Mouse (Mus musculus): ENCODE data around the gene Slc25a25.
"Not testable (repeated sequence)": the region's sequence is repeated elsewhere in the genome, so short reads cannot be mapped to it uniquely, and the experiment has no call there.

Gene Slc25a25

DNA sequence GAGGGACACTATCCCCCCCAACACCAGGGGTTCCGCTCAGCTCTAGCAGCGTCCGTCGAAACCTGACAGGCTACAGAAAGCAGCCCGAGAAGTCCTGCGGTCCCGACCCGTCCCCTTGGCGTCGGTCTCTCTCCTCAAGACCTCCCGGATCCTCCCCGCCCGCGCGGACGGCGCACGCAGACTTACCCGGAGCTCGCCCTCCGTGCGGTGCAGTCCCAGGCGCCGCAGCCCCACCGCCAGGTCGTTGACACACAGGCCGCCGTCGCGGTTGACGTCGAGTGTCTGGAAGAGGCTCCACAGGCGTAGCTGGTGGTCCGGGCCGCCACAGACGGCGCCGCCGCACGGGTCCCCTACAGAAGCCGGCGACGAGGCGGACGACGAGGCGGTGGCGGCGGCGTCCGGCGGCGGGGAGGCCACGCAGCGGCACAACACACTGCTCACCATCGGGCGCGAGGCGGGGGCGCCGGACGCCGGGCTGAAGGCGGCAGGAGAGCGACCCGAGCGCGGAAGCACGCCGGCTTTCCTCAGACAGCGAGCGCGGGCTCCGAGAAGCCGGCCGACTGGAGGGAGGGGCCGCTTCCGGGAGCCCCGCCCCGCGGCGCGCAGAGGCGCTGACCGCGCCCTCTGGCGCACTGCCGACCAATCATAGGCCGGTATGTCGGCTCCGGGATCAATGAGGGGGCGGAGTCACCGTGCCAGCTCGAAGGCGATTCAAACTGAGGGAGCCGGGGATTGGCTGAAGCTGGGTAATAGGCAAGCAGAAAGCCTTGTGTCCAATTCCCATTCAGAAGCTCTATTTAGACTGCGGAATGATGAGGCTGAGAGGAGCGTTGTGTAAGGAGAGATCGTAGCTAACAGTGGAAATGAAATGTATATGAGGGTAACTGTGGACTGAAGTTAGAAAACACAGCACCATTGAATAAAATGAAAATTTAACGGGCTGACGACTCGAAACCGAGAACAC lies at the start of gene Slc25a25:
Slc25a25 (minus strand) TSS at position 565 of the 964 bp plus-strand sequence.
- peak; percentile 97 to 100 for DNase-seq

DNA sequence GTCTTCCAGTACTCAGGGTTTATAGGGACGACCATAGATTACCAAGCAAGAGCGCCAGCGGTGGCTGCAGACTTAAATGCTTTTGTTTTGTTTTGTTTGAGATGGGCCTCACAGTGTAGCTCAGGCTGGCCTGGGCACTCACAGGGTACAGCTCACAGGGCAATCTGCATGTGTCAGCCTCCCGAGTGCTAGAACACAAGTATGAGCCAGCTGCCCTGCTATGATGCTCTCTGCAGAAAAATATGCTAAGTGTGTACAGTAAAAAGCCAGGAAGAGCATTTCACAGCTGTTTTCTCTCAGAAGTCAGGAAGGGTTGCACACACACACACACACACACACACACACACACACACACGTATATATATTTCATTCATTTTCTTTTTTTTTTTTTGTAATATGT lies 49.2 kb upstream of the Slc25a25 start:
- DNase-seq, result no peak

DNA sequence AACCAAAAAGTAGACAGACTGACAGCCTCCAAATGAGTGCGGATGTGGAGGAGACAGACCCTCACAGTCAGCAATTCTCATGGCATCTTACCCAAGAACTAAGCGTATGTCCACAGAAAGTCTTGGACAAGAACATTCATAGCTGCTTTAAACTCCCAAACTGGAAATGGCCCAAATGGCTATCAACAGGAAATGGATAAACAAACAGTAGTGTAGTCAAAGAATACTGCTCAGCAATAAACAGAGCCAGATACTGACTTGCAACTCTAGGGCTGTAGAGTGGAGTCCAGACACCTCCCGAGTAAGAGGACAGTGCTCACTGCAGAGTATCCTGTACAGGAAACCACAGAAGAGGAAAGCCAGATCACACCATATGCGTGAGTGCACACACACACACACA lies 48.1 kb upstream of the Slc25a25 start:
- no peak for DNase-seq

DNA sequence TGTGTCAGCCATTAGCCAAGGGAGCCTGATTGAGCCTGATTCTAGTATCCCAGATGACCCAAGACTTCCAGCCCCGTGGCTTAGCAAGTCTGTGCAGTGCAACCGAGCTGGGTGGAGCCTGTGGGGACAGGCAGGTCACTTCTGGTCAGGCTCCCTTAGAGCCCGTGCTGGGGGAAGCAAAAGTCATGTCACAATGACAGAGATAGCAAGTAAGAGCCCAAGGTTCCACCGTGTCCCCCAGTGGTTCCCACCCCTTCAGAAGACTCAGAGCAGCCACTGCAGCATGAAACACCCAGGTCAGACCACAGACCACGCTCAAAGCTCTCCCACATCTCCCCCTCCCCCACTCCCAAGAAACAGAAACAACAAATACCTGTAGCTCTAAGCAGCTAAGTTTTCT lies 44.9 kb upstream of the Slc25a25 start:
- DNase-seq, result no peak

DNA sequence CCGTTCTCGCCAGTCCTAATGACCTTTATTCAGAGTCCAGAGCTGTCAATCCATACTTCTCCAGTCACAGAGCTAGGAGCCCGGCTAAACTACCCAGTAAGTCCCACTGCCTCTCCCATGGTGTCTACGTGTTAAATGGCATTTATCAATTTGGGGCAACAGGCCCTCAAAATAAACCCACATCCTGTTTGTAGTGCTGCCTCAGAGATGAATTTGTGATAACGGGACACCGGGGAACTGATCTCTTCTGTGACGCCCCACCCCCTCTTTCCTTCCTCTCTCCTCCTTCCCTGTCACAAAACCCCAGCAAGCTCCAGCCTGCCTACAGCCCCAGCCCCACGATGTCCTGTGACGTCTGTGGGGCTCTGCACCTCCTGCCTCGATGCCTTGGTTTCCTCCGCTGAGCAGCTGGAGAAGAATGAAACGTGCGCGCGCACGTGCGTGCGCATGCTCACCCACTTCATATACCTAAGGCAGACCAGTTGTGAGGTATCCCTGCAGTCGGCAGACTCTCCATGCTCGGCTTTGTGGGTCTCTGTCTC lies 44.0 kb upstream of the Slc25a25 start:
- DNase-seq, result no peak

DNA sequence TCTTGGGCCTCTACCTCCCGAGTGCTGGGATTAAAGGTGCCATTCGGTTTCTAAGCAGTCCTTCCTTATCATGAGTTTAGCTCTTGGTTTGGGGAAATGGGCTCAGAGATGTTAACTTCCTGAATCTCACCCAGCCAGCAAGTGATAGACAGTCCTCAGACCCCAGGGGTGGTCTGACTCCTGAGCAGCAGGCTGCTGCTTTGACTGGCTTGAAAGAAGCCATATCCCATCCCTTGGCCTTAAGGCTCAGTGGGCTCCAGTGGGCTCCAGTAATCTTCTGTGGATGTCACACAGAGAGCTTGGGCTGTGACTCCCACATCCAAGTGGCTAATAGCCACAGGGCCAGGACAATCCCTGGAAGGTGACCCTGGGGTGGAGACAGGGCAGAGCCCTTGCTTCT lies 43.3 kb upstream of the Slc25a25 start:
- no peak for DNase-seq

DNA sequence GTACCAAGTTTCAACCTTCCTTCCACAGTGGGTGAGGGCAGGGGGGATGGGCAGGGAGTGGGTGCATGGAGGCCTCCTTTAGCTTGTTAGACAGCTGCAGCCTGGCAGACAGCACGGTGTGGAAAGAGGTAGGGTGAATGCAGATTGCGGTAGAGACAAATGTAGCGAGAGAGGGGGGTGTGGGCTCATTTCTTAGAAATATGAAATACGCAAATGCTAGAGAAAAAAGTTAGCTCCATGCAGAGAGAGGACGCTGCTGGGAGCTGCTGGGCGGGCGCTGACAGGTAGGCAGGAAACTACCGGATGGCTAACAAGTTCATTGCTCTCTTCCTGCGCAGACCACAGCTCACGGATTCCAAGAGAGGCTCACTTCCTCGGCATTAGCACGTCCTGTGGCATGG lies 42.1 kb upstream of the Slc25a25 start:
- no peak for DNase-seq

DNA sequence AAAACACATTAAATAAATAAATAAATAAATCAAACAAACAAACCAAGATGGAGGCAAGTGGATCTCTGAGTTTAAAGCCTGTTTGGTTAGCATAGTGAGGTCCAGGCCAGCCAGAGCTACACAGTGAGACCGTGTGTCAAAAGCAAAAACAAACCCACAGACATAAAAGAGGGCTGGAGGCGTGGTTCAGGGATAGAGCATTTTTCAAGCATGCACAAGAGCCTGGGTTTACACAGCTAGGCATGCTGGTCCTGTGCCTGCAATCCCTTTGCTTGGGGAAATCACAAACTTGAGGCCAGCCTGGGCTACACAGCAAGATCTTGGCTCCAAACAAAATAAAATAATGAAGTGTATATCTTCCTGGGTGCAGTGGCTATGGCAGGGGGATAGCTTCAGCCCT lies 41.4 kb upstream of the Slc25a25 start:
- DNase-seq, result no peak

DNA sequence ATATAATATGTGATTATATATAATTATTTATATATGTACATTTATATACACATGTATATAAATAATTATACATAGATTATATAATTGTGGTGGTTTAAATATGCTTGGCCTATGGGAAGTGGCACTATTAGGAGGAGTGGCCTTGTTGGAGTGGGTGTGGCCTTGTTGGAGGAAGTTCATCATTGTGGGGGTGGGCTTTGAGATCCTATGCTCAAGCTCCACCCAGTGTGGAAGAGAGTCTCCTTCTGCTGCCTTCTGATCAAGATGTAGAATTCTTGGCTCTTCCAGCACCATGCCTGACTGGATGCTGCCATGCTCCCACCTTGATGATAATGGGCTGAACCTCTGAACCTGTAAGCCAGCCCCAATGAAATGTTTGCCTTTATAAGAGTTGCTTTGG lies 39.5 kb upstream of the Slc25a25 start:
- not testable (repeated sequence) for DNase-seq

DNA sequence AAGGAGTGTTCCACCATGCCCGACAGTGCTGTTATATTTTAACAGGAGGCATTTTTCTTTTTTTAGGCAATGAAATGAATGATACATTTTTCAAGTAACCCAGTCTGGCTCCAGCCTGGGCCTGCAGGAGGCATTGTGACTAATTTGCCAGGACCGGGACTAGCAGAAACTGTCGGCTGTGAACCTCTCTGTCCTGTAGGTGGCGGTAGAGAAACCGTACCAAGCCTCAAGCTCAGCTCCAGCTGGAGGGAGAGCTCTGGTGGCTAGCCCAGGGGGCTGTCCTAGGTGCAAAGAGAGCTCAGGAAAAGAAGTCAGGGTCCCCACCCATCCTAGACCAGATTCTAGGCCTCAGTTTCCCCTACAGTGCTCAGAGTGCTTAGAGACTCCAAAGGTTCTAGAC lies 37.4 kb upstream of the Slc25a25 start:
- peak; percentile 79 to 87 for DNase-seq

DNA sequence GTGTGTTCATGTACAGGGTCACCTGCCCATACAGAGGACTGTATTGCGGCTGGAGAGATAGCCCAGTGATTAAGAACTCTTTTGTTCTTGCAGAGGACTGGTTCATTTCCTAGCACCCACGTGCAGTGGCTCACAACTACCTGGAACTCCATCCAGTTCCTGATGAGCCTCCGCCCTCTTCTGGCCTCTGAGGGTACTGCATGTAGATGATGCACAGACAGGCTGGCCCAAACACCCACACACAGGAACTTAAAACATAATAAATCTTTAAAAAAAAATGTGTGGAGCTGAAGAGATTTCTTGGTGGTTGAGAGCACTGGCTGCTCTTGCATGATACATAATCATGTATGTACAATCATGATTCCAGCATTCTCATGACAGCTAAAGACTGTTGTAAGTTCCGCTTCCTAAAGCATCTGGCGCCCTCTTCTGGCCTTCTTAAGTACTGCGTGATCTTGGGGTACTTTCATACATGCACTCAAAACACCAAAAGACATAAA lies 35.9 kb upstream of the Slc25a25 start:
- DNase-seq, result peak; percentile 89 to 95

DNA sequence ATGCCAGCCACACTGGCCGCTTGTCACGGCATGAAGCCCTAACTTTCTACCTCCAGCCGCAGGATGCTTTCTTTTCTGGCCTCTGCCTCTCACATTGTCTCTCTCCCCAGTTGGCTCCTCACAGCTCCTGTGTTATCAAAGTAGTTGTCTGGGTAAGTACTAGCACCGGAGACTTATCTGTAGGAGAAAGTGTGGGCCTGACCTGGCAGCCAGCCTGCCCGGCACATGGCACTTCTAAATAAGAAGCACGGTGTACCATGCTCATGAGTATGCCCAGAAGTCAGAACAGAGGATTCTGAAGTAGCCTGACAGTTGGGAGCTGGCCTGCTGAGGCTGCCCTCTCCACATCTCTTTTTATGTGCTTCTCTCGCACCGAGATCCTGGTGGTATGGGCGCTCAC lies 34.9 kb upstream of the Slc25a25 start:
- DNase-seq, result no peak

DNA sequence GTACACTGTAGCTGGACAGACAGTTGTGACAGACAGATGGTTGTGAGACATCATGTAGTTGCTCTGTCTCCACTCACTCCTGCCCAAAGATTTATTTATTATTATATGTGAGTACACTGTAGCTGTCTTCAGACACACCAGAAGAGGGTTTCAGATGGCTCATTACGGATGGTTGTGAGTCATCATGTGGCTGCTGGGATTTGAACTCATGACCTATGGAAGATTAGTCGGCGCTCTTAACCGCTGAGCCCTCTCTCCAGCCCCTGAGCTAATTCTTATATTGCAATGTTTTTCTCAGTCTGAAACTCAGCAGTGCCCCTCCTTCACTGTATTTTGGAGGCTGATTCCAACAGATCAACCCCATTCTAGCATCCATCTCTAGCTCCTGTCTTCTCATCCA lies 34.5 kb upstream of the Slc25a25 start:
- no peak for DNase-seq

DNA sequence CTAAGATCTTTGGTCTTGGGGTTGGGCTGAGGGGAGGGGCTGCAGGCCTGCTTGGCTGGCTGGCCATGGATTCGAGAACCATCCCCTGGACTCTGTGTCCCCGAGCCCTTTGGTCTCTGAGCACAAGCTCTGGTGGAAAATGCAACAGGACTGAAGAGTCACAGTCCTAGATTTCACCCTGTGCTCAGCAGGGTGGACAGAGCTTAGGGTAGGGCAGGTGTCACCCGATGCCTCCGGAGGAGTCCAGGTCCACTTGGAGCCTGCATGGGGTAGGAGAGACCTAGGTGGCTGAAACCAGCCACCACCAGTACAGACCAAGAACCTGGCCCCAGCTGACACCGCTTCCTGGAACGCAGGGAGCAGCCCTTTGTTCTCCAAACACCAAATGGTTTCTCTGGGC lies 33.7 kb upstream of the Slc25a25 start:
- no peak for DNase-seq

DNA sequence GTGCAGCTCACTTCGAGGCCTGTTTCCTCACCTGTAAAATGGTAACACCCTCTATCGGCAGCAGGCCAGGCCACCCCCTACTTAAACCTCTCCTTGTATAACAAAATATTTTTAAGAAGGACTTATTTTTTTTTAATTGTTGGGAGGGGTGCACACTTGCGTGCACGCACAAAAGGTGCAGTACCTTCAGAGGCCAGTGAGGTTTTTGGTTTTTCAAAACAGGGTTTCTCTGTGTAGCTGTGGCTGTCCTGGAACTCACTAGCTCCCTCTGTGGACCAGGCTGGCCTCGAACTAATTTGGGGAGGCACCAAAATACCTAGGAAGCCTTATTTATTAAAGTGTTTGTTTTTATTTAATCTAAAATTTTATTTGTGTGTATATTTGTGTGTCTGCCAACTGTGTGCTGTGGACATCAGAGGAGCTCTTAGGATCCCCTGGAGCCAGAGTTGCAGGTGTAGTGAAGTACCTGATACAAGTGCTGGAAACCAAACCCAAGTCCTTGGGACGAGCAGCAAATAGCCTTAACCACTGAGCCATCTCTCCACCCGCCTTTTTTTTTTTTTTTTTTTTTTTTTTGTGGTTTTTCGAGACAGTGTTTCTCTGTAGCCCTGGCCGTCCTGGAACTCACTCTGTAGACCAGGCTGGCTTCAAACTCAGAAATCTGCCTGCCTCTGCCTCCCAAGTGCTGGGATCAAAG lies 32.1 kb upstream of the Slc25a25 start:
- no peak for DNase-seq

DNA sequence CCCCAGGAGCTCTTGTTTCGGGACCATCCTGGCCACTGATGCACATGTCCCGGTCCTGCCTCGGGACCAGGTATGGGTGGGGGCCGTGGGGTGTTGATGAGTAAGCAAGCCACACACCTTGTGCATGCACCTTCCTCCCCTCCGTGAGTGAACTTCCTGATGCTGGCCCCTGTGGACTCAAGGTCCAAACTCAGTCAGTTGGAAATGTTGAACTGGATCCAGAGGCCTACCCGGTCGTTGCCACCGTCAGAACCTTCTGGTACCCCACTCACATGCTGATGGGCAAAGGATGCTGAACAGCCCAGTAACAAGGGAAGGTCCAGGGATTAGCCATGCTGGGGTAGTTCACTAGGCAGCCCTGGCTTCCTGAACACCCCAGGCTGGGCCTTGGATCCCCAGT lies 31.1 kb upstream of the Slc25a25 start:
- no peak for DNase-seq

DNA sequence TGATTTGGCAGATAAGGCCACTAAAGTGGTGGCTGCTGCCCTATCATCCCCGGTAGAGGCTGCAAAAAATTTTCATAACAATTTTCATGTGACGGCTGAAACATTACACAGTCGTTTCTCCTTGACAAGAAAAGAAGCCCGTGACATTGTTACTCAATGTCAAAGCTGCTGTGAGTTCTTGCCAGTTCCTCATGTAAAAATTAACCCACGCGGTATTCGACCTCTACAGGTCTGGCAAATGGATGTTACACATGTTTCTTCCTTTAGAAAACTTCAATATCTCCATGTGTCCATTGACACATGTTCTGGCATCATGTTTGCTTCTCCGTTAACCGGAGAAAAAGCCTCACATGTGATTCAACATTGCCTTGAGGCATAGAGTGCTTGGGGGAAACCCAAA lies 24.1 kb upstream of the Slc25a25 start:
- not testable (repeated sequence) for DNase-seq

DNA sequence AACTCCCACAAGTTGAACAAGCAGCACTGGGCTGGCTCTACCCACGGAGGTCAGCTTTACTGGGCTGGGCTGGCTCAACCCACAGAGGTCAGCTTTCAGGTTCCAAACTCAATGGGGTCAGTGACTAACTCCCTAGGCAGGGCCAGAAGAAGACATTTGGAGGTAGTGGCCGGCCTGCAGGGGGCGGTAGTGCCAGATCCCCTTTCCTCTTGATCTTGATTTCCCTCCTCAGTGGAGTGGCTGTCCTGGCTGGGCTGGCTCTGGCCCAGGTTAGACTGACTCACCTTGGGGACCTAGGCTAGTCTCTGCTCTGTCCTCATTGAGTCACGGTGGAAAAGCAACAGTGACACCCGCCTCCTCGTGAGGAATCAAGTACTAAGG lies 20.4 kb upstream of the Slc25a25 start:
- peak in 1 of 2 experiments; percentile 28 for DNase-seq

DNA sequence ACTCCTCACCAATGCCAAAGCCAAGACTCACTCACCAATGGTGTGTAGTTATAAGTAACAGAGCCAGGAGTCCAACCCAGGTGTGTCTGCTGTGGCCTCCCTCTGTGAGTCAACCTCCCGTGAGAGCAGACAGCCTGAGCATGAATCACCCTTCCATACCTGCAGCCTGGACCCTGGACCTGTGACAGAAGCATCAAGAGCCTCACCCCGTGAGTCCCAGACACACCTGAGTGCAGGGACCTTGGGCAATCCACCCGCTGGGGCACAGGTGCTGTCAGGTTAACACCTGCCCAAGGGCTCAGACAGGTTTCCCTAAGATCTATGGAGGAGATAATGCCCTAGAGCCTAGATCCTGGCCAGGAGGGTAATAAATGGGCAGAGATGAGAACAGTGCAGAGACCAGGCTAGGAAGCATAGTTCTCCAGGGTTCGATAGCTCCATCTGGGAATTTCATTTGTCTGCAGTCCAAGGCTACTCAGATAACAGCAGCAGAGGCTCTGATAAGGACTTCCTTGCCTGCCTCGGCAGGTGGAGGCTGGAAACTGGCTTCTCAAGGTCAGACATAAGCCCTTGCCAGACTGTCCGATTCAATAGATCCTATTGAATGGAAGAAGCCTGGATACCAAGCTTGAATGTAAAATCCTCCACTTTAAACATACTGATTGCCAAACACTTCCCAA lies 19.9 kb upstream of the Slc25a25 start:
- no peak for DNase-seq

DNA sequence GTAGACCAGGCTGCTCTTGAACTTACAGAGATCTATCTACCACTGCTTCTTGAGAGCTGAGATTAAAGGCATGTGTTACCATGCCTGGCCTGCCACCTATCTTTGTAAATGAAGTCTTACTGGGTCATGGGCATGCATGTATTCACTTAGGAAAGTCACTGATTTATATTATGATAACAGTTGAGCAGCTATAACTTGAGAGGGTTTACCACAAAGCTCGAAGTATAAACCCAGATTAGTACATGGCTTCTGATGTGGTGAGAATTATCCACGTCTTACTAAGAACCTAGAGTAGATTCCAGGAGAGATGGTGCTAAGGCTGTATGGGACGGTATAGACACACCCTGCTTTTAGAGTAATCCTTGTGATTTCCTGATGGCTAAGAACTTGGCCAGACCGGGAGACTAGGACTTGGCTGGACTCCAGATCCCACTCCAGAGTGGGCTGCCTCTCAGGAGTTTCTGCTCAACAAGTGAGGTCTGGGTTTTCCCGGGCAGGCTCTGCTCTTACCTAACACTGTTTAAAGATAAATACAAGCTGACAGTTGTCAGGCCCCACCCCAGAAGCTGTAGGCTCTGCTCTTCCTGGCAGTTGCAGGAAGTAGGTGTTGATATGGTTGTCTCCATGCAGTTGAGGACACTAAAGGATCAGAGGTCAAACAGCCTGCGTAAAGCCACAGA lies 13.1 kb upstream of the Slc25a25 start:
- DNase-seq, result no peak

DNA sequence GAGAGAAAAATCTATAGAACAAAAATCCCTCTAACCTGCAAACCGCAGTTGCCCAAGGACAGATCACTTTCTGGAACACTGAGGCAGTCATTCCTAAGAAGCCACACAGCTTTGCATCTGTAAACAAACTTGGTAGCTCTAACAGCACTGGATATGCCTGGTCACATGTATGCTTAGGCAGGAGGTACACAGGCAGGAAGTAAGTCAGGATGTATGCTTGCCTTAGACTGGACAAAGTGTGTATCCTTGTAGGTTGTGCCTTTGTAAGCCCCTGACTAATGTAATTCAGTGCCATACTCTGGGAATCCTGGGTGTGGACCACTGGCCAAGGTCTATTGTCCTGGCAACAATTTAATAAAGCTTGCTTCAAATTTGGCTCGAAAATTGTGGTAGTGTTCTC lies 12.5 kb upstream of the Slc25a25 start:
- DNase-seq, result no peak

DNA sequence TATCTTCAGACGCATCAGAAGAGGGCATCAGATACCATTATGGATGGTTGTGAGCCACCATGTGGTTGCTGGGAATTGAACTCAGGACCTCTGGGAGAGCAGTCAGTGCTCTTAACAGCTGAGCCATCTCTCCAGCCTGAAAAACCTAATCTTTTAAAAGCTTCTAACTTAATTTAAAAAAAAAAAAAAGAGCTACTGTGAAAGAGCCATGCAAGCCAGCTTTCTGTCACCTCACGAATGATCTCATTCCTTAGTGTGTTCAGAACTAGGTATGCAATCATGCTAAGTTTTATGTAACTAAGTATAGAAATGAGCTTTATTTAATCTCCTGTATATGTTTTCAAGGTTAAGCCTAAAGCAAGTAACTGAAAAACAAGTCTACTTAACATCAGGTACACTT lies 8.4 kb upstream of the Slc25a25 start:
- no peak for DNase-seq

DNA sequence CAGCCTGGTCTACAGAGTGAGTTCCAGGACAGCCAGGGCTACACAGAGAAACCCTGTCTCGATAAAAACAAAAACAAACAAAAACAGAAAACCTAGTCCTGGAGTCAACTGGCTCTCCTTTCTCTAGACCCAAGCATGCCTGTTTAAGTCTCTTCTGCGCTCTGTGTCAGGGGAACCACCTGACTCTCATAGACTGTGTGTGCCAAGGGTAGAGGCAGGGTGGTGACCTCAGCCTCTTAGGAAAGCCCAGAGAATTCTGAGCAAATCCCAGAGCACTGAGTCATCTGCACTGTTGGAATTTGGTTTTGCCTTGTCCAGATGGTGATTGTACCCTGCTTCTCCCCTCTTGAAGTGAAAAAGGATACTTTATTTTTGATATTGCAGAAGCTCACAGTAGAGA lies 7.1 kb upstream of the Slc25a25 start:
- no peak for DNase-seq

Measured in cerebellum, postnatal 25 days (tissue).